Comparison of ENCODE assay signal across 8 mouse cellular contexts in genomic region chr2:168095077-168095476, GRCm38 (mm10). TPM values are rescaled to one million over a fixed set of nuclear protein-coding genes. Genes with fewer than 3 reads are reported as not detected.
A peak's percentile ranks its signal among the peaks of the same experiment; 100 is the strongest.
DNase-seq lines count a peak whose midpoint lies in the region; ATAC-seq lines count a peak whose summit lies in the region.

No protein-coding gene starts in this region.

- 65% methylated on average over 8 of the region's 8 CpGs for WGBS in neural tube, embryonic 11.5 days
- 36% methylated on average over 8 of the region's 8 CpGs for WGBS in stomach, embryonic 15.5 days

- no peak overlapping the region for H3K4me3 ChIP-seq in neural tube, embryonic 11.5 days (ENCODE audit: low read depth, low read length)
- no peak overlapping the region for H3K4me3 ChIP-seq in stomach, embryonic 15.5 days (replicated peaks)

- peak; percentile 19 for DNase-seq in neural tube, embryonic 11.5 days (ENCODE audit: low spot score)
- no peak for DNase-seq in neural tube, embryonic 10.5 days (ENCODE audit: extremely low spot score, low spot score)
- DNase-seq in heart, postnatal 4 days = peak; percentile 52
- peak; percentile 88 for DNase-seq in kidney, postnatal 14 days
- no peak for DNase-seq in spleen, adult 12 weeks (ENCODE audit: low spot score)
- no peak for DNase-seq in embryo, embryonic 11 days

- H3K4me1 ChIP-seq in neural tube, embryonic 11.5 days (ENCODE audit: control insufficient read depth, insufficient read depth, low read length) = 0 out of 2 replicates have a peak, but pooled peaks cover 3% of the 10 kb centered on the region
- H3K4me1 ChIP-seq in stomach, embryonic 15.5 days = peaks cover 28% of the 10 kb centered on the region

- H3K27ac ChIP-seq in neural tube, embryonic 11.5 days (ENCODE audit: low read depth, low read length) = no peak overlapping the region
- H3K27ac ChIP-seq in stomach, embryonic 15.5 days = peak overlapping the region; percentile 71

- no peaks in the 10 kb centered on the region for H3K9me3 ChIP-seq in neural tube, embryonic 11.5 days (ENCODE audit: control insufficient read depth, low read length)
- no peaks in the 10 kb centered on the region for H3K9me3 ChIP-seq in stomach, embryonic 15.5 days

- H3K9ac ChIP-seq in neural tube, embryonic 11.5 days (ENCODE audit: low read length) = no peak overlapping the region
- H3K9ac ChIP-seq in stomach, embryonic 15.5 days = no peak overlapping the region

- ATAC-seq in neural tube, embryonic 11.5 days (ENCODE audit: insufficient read depth, low FRiP score, low TSS enrichment) = no peak
- peak; percentile 43 for ATAC-seq in stomach, embryonic 15.5 days (ENCODE audit: insufficient read depth, low FRiP score, low read depth)
- no peak for ATAC-seq in megakaryocyte, adult 5-6 weeks (ENCODE audit: poor library complexity, severe bottlenecking)

- no peaks in the 10 kb centered on the region; the same call in 1 of the 2 replicates for H3K36me3 ChIP-seq in neural tube, embryonic 11.5 days (ENCODE audit: control insufficient read depth, insufficient read depth, low read length)
- no peaks in the 10 kb centered on the region for H3K36me3 ChIP-seq in stomach, embryonic 15.5 days

- H3K27me3 ChIP-seq in neural tube, embryonic 11.5 days (ENCODE audit: control insufficient read depth, insufficient read depth, low read length) = no peaks in the 10 kb centered on the region
- H3K27me3 ChIP-seq in stomach, embryonic 15.5 days (replicated peaks) = no peaks in the 10 kb centered on the region

- H3K4me2 ChIP-seq in neural tube, embryonic 11.5 days (ENCODE audit: low read depth) = no peak overlapping the region
- no peak overlapping the region for H3K4me2 ChIP-seq in stomach, embryonic 15.5 days

RNA-seq across cellular contexts. Expression of gene Pard6b, which starts 14.3 kb away (rescaled TPM):
- 6.7 and 7.8 TPM in 2 replicates for polyA plus RNA-seq in neural tube, embryonic 11.5 days (2014; fragmentation: Nextera tagmentation; extraction: Ambion mirVana)
- total RNA-seq in heart, postnatal 4 days (2021) = 1 to 10 TPM; 4.0 to 4.5 TPM
- 12.7 and 14.9 TPM in 2 replicates for polyA plus RNA-seq in stomach, embryonic 15.5 days (2015; fragmentation: Nextera tagmentation; extraction: Ambion mirVana)
- 0.30 TPM in 1 of 2 replicates, not detected in the other for total RNA-seq in megakaryocyte, adult 5-6 weeks (2015)
- 0.26 TPM in 1 of 2 replicates, not detected in the other for total RNA-seq in megakaryocyte, adult 5-6 weeks (2017)

Comparison
In these comparisons a context has a peak if more than half of its experiments do, and no peak if none do; other contexts are left out.
1. DNase-seq: peak in neural tube, embryonic 11.5 days (single experiment), heart, postnatal 4 days (single experiment) and kidney, postnatal 14 days (single experiment); none in neural tube, embryonic 10.5 days (single experiment), spleen, adult 12 weeks (single experiment) and embryo, embryonic 11 days (single experiment).